Mouse (Mus musculus) cerebellum, postnatal 25 days (tissue): ENCODE results near the gene Pagr1b.
A peak's percentile ranks its signal among the peaks of the same experiment; 100 is the strongest.

Source experiments
- DNase-seq, 2 experiments: peaks; one replicate each; pipeline ENCODE4 v3.0.0; 2021; ENCODE audit warnings: mixed read lengths in 2 of 2

The Pagr1b gene

DNA sequence TGATC lies at the start of gene Pagr1b:
Gene Pagr1b (minus strand): TSS at position 4 of the 5 bp plus-strand sequence.
- no peak for DNase-seq

DNA sequence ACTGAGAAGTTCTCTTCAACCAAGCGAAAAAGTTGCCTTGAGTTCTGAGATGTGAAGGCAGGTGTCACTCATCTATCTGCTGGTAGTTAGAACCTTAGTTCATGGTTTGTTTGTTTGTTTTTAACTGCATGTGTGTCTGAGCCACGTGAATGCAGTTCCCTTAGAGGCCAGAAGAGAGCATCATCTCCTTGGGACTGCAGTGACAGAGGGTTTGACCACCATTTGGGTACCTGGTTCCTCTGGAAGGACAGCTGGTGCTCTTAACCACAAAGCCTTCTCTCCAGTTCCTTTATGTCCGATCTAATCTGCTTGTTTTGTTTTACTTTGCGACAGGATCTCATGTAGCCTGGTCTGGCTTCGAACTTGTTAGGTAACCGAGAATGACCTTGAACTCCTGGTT lies 49.3 kb upstream of the Pagr1b start:
- DNase-seq = no peak

DNA sequence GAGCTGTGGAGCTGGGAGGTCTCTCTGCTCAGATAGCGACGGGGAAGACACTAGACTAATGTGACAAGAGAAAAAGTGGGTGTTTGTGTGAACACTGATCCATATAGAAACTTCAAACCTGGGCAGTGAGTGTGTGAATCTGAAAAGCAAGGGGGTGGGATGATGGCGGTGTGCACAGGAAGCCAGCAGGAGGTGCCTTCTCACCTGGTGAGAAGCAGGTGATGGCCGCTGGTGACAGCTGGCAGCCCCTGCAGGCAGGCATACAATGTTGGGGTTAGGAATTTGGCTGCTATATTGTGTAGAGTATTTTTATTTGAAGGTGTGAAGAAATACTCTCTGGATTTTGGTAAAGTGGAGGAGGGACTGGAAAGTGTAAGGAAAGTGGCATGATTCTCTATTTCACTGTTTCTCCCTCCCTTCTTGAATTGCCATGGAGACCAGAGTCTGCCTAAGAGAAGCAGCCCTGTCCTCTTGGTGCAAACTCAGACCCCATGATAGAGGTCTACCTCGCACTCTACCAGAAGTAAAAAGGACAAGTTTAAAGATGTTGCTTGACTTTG lies 38.8 kb upstream of the Pagr1b start:
- DNase-seq = no peak

DNA sequence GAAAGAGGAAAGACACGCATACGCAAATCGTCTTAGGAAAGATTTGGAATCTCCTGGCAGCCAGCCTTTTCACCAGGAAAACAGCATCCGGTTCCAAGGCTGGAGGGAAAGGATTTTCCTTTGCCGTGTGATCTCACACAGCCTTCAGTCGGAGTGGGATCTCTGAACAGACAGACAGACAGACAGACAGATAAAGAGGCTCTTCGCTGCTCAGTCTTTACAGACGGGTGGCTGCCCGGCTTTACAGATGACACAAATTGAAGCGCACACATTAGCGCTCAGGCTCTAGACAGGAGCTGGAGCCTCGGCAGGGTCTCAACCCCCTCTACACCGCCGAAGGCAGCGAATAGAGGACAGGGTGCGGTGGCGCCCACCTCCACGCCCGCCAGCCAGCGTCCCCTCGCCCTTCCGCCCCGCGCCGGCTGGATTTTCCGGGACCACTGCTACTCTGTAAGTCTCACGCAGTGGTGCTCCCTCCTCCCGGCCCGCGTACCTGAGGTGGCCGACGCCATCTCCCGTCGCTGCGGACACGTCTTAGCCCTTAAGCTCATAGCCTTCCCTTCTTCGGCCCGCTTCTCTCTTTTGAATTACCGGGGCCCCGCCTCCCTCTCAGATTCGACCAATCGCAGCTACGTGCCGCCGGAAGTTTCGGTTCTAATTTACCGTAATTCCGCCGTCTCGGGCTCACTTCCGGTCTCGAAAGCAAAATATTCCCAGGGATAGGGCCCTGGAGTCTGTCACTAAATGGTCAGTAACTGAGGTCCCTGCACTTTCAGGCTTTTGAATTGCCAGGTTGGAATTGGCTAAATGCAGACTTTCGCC lies 25.8 kb upstream of the Pagr1b start, which contains the start of gene Kif22:
Gene Kif22 (minus strand): TSS at position 621 of the 822 bp plus-strand sequence.
- DNase-seq = peak; percentile 93 to 94

DNA sequence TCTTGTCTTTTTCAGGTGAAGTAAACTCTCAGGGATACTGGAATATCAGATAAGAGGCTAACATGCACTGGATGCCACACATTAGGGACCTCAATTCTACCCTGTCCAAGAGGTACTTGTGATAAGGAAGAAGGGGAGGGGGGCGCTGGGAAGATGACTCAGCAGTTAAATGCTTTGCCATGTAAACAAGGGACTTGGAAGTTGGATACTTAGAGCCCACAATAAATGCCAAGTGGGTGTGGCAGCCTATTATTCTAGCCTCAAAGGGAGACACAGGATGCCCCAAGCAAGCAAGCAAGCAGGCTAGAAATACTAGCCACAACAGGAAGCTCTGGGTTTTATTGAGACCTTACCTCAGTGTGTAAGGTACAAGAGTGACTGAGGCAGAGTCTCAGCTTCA lies 15.0 kb upstream of the Pagr1b start:
- no peak for DNase-seq

DNA sequence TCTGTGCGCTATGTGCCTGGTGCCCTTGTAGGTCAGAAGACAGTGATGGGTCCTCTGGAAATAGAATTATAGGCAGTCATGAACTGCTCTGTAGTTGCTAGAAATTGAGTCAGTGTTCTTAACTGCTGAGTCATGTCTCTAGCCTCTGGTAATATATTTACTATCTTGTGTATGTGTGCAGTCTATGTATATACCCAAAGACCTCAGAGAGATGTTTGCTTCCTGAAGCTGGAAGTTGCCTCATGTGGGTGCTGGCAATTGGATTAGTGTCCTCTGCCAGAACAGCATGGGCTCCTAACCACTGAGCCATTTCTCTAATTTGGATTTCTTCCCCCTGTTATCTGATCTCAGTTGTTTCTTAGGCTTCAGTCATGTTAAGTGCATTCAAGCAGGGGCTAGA lies 13.9 kb upstream of the Pagr1b start:
- DNase-seq = no peak

DNA sequence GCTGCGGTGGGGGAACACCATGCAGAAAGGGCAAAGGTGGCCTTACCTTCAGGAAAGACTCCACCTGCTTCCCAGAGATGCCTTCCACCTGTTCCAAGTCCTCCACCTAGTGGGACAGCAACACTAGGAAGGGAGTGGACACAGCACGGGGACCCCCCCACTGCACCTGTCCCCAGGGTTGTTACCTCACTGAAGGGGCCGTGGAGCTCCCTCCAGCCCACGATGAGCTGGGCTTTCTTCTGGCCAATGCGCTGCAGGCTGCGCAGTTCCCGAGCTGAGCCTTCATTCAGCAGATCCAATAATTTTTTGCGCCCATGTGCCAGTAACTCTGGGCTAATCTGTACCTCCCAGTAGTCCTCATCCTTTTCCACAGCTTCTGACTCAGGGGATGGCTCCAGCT lies 11.6 kb upstream of the Pagr1b start:
- no peak for DNase-seq

DNA sequence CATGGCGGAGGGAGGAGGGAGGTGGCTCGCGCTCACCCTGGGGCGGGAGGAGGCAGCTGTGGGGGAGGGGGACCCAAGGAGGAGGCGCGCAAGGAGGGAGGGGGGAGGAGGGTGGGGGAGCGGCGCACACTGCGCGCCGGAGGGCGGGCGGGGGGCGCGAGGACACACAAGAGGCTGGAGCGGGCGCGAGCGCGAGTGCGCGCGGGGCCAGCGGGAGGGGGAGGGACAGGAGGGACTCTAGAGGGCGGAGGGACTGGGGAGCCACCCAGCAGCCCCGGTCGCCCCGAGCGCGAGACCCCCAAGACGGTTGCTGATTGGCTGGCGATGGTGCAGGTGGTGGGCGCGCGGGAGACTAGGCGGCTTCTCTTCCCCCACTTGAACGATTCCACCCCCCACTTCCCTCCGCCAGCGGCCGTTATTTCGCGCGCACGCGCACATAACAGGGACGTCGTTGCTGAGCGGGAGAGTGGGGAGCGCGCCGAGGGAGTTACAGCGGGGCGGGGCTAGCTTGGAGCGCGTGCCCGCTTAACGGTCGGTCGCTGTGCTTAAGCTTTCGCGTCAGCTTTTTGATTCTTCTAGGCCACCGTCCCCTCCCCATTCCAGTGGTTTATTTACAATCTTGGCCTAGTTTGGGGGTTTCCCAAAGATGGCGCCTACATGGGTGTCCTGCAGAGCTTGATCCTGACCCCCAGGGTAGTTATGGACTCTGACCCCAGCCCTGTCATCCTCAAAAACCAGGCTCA lies 10.9 kb upstream of the Pagr1b start, which contains the start of gene Maz:
Gene Maz (minus strand): TSS at position 54 of the 743 bp plus-strand sequence.
- peak; percentile 99 for DNase-seq

DNA sequence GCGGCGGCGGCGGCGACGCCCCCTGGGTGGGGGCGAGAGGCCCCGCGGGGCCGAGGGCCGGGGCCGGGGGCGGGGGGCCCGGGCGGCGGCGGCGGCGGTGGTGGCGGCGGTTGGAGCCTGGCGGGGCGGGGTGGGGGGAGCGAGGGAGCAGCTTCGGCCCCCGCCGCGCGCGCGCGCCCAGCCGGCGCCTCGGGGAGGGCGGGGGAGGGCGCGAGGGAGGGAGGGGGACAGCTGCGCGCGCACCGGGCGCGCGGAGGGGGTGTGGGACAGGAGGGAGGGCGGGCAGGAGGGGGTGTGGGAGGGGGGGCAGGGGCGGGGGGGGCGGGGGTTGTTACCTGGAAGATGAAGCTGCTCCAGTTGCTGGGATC lies 10.3 kb upstream of the Pagr1b start:
- DNase-seq = peak; percentile 85 to 95

DNA sequence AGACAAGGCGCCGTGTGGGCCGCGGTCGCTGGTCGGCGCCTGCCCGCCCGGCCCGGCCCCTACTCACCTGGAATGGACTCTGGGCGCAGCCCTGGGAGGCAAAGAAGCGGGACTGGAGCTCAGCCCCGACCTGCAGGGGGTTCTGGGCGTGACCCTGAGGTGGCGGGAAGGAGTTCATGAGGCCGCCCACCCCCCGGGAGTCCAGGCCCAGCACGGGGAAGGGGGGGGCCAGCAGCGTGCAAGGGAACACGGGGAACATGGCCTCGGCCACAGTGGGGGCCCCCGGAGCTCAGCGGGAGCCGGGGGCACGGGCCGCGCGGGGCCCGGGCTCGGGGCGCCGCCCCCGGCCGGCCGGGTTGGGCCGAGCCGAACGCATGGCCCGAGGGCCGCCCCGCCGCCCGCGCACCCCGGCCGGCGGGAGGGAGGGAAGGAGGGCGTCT lies 9.9 kb upstream of the Pagr1b start:
- DNase-seq = peak; percentile 85 to 86

DNA sequence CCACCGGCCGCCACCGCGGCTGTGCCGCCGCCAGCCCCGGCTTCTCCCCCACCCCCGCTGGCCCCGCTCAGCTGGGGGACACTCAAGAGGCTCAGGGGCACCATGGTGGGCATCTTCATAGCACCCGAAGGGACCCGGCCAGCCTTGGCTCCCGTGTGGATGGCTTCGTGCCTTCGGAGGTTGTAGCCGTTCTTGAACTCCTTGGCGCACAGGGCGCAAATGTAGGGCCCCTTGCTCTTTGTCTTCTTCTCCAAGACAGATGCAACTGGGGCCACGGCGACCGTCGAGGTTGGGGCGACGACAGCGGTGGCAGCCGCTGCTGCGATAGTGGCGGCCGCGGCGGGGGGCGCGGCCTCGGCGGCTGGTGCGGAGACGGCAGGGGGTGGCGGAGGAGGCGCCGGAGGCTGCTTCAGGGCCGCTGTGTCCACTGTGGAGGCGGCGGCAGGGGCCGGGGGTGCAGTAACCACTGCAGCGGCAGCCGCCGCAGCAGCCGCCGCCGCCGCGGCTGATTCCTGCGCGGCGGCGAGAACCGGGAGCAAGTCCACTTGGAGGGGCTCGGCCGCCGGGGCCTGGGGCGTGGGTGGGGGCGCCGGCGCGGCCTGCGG lies 9.4 kb upstream of the Pagr1b start:
- DNase-seq = peak; percentile 74 to 78

DNA sequence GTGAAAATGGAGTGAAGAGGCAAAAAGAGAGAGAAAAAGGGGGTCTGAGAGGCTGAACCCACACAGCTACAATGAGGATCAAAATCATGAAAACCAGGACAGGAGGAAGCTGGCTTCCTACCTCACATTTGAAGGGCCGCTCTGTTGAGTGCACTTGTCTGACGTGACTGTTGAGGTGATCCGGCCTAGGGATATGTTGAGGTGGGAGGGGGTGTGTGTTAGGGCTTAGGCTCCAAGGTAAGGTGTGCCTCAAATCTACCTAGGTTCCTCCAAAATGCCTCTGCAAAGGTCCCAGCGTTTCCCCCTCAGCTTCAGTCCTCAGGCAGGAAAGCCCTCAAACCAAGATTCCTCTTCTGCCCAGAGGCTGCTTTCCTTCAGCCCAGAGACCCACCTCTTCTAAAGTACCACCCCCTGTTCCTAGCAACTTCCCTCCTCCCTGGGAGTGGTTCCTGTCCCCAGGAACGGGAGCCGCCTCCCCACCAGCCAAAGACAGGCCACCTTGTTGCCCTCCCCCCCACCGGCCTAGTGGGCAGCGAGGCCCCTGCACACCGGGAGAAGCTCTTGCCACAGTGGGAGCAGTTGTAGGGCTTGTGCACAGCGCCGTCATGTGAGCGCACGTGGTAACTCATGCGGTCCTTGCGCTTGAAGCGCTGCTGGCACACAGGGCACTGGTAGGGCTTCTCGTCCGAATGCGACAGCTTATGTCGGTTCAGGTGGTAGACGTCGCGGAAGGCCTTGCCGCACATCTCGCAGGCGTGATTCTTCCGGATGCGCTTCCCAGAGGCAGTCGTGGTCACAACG lies 8.7 kb upstream of the Pagr1b start:
- DNase-seq = peak; percentile 90 to 91

DNA sequence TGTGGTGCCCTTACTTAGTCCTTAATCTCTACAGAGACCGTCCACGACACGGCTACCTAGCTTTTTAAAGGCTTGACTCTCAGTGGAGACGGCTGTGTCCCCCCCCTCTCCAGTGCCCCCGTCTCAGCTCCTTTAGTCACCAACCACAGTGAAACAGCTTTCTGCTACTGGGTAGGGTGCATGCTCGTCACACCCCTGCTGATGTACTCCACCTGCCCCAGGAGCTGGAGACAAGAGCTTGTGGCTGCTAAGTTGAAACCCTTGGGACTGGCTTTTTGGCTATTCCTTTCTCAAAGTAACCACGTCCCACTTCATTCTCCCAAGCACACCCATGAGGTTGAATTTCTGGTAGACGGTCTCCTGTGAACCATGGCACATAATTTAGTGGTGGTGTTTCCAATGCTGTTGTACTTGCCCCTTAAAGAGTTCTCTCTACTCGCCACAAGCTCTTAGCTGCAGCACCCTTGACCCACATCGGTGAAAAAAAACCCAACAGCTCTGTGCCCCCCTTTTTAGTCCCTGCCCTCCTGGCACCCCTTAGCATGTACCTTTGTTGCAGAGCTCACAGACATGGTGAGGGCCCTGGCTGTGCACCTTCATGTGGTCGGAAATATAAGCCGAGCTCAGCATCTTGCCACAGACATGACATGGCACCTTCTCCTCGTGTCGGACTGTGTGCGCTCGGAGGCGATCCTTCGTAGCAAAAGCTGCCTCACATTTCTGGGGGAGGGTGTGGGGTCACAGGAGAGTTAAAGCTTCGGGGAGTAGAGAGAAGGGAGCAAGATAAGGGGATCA lies 7.8 kb upstream of the Pagr1b start:
- peak; percentile 49 to 58 for DNase-seq

DNA sequence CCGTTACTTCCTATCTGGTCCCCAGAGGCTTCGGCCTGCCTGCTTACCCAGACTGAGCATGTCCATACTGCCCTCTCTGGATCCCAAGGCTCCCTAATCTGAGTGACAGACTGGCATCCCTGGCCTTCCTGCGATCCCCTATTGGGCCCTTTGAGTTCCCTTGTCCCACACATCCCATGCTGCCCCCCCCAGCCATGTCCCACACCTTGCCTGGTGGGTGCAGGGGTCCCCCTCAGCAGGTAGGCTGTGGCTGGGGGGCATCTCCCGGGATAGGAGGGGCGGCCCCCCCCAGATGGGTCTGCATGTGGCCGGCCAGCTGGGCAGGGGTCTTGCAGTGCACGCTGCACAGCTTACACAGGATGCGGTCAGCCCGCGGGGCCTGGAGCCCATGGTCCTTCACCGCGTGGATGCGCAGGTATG lies 7.0 kb upstream of the Pagr1b start:
- peak; percentile 45 to 62 for DNase-seq

DNA sequence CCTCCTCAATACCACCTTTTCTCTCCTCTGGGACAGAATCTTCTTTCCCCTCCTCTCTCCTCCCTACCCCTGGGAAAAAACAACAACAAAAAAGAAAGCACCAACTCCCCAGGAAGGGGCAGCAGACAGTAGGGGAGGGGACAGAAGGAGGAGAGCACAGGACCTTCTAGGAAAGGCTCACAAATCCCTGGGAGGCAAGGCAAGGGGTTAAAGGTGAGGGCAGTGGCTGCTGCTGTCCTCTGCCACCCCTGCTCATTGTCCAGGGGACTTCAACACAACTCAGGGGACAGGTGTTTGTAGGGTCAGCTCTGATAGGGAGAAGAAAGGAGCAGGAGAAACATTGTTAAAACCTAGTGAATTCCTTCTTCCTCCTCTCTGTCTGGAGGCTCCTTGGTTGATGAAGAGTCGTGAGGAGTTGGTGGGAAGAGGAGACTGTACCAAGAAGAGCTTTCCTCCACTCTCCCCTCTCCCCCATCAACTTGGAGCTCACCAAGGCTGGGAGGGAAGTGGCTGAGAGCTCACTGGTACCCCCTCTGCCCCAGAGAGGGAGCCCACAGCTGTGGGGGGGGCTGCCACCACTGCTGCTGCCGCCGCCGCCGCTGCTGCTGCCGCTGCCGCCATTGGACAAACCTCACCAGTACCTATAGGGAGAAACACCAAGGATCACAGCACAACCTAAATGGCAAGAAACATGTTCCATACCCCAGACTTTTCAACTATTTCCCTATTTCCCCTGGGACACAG lies 6.4 kb upstream of the Pagr1b start:
- DNase-seq = peak in 1 of 2 experiments; percentile 51

DNA sequence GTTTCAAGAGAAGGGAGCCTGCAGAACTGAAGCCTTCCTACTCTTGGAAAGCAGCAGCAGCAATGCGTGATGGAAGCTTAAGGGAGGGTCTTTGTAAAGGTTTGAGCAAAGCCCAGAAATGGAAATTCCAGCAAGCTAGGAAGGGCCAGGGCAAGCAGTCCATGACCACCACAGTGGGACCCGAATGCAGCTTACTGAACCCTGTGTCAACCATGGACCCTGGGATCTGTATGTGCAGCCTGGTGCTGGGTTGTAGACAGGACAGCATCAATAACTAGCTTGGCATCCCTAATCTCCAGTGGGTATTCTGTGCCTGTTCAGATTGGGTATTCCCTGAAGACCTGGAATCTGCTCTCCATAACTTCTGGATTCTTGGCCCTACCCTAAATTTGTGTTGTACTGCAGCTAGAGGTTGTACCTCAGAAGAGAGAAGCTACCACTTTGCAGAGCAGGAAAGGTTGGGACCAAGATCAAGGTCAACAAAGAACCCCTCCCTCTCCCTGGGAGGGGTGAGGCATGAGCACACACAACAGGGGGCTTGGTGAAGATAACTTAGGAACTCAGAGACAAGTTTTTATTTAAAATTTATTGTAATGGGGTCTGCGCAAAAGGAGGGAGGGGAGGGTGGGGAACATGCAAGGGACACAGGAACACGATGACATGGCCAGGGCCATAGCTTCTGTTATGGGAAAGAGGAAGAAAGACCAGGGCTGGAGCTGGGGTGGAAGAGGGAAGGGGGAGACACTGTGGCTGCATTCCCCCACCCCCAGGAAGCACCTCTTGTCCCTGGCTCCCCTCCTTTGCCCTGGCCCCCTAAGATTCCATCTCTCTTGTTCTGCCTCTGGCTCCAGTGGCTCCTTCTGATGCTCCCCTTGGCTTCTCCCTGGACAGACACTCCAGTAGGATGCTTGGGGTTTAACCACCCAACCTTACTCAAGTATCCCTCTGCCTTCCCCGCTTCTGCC lies 5.6 kb upstream of the Pagr1b start:
- peak in 1 of 2 experiments; percentile 17 for DNase-seq

DNA sequence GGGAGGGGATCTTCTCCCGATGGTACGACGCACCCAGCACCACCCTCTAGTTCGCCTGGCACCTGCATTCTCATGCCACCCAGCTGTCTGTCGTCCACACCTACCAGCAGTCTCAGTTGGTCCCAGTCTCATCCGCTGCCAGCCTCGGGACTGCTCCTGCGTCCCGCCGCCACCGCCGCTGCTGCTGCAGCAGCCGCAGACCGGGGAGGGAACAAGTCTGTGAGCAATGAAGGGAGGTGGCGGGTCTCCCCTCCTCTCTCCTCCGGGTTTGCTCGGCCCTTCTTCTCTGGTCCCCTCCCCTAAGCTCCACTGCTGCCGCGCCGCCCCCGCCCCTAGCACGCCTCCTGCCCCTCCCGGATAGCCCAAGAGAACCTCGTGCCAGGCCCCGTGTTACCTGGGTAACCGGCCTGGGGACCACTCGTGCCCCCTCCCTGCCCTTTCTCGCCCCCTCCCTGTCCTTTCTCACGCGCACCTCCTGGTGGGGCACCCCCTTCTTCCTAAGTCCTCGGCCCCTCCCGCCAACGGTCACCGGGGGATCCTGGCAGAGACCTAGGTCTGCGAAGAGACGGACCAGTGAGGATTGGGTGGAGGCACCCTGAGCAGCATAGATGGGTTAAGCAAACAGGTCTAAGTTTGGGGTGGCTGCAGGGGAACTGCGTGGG lies 4.7 kb upstream of the Pagr1b start, which contains the start of the genes Gm42742 and Prrt2:
Gene Gm42742 (minus strand): TSS at position 197 of the 662 bp plus-strand sequence.
Gene Prrt2 (minus strand): TSS at position 311 of the 662 bp plus-strand sequence.
- peak; percentile 84 to 88 for DNase-seq

DNA sequence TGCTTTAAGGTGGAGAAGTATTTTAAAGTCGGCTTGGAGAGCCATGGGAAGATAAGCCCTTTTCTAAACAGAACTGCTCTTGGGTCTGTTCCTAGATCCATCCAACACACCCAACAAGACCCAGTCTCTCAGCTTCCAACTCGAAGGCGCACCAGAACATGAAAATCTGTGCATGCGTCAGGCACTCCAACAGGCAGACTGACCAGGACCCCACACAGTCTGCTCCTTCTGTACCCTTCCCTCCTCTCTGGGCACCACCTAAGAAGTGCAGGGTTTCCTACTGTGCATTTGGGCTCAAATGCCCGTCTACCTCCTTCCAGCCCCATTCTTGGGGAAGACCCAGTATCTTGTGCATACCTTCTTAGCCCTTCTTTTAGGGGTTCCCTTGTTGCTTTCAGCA lies 4.2 kb upstream of the Pagr1b start:
- peak; percentile 58 to 66 for DNase-seq

DNA sequence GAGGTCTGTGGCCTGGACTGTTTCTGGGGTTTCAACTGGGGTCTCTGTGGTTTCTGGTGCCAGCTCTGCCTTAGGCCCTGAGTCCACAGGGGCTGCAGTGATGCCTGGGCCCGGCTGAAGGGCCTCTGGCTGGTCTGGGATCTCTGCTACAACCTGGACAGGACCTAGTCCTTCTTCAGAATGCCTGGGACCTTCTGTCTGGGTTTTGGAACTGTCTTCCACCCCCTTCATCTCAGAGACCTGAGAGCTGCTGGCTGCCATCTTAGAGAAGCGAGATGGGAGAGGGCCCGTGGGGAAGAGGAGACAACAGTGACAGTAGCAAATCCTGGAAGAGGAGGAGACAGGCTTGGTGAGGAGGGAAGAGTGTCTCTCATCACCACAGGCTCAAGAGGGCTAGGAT lies 3.7 kb upstream of the Pagr1b start:
- DNase-seq = peak; percentile 59
